Mouse (Mus musculus) megakaryocyte, embryonic 14.5 days (primary cell): ENCODE measurements around the gene Lipa.

Experiments
- FLI1 ChIP-seq: IDR thresholded peaks from 2 replicates; pipeline ENCODE4 v1.6.1; 2012; ENCODE audit warnings: low read length, inconsistent platforms, mixed read lengths
- GATA1 ChIP-seq: IDR thresholded peaks from 3 replicates; pipeline ENCODE4 v1.6.1; 2012; ENCODE audit warnings: mixed read lengths, low read length, inconsistent platforms, borderline replicate concordance

GRCm38 (mm10) chr19:34444785-34445184, 82.5 kb downstream of the Lipa start:
- TF ChIP-seq GATA1, result no peak
- no peak for TF ChIP-seq FLI1
